Mouse (Mus musculus): ENCODE measurements at regions not wholly inside any gene's neighbourhood (a gene's known extent, or its start where the extent isn't known, plus 50 kb on each side); places are given as distances from the start of the nearest gene placed in this dataset.

- Histone ChIP-seq H3K27me3 (no peaks in the 10 kb centered on the region), H3K27ac (0 out of 2 replicates have a peak overlapping the region, but pooled peaks have one; percentile 19), H3K4me2 (no peak overlapping the region), H3K9me3 (replicated peaks) (no peaks in the 10 kb centered on the region), H3K9ac (no peak overlapping the region), H3K4me1 (no peaks in the 10 kb centered on the region), H3K4me3 (no peak overlapping the region), H3K36me3 (ENCODE audit: poor library complexity, severe bottlenecking) (no peaks in the 10 kb centered on the region)
- WGBS: 28% methylated on average over 3 of the region's 3 CpGs
- ATAC-seq: peak; percentile 91
These were observed 388.3 kb downstream of the Gm1140 start for GRCm38 (mm10) chrX:67304907-67305603.

- Histone ChIP-seq H3K4me1 (no peaks in the 10 kb centered on the region), H3K9me3 (replicated peaks) (no peaks in the 10 kb centered on the region)
These were observed 409.5 kb downstream of the Gm1140 start for GRCm38 (mm10) chrX:67283908-67284307.

GRCm38 (mm10) chrX:67283460-67283859 is 409.9 kb downstream of the Gm1140 start:
- Histone ChIP-seq H3K9me3 (replicated peaks) (no peaks in the 10 kb centered on the region), H3K36me3 (ENCODE audit: poor library complexity, severe bottlenecking) (no peaks in the 10 kb centered on the region), H3K4me3 (no peak overlapping the region), H3K4me1 (no peaks in the 10 kb centered on the region), H3K9ac (no peak overlapping the region), H3K27ac (no peak overlapping the region), H3K4me2 (no peak overlapping the region), H3K27me3 (no peaks in the 10 kb centered on the region)
- no peak for ATAC-seq
- WGBS: 13% methylated on average over 2 of the region's 2 CpGs

More at GRCm38 (mm10) chrX:67283908-67284307, 409.5 kb downstream of the Gm1140 start:
- ATAC-seq: peak; percentile 10; the same call in 1 of the 2 replicates
- H3K27me3 ChIP-seq: no peaks in the 10 kb centered on the region
- H3K27ac ChIP-seq: no peak overlapping the region
- H3K4me3 ChIP-seq: no peak overlapping the region
- H3K4me2 ChIP-seq: no peak overlapping the region
- H3K9ac ChIP-seq: no peak overlapping the region
- no peaks in the 10 kb centered on the region for H3K36me3 ChIP-seq (ENCODE audit: poor library complexity, severe bottlenecking)

- WGBS: 30% methylated on average over 1 of the region's 1 CpGs
- H3K4me1 ChIP-seq: no peaks in the 10 kb centered on the region
- peak; percentile 86 for ATAC-seq
- H3K9ac ChIP-seq: no peak overlapping the region
- H3K4me3 ChIP-seq: no peak overlapping the region
- no peaks in the 10 kb centered on the region for H3K9me3 ChIP-seq (replicated peaks)
- no peak overlapping the region; the same call in 1 of the 2 replicates for H3K27ac ChIP-seq
- no peaks in the 10 kb centered on the region for H3K27me3 ChIP-seq
- no peaks in the 10 kb centered on the region for H3K36me3 ChIP-seq (ENCODE audit: poor library complexity, severe bottlenecking)
- H3K4me2 ChIP-seq: no peak overlapping the region
These were observed 410.4 kb downstream of the Gm1140 start for GRCm38 (mm10) chrX:67282951-67283350.

GRCm38 (mm10) chrX:67238578-67239328 is 454.6 kb downstream of the Gm1140 start:
- H3K4me2 ChIP-seq: no peak overlapping the region
- no peak for ATAC-seq
- 70% methylated on average over 1 of the region's 1 CpGs for WGBS
- H3K4me3 ChIP-seq: no peak overlapping the region
- no peaks in the 10 kb centered on the region for H3K4me1 ChIP-seq
- no peaks in the 10 kb centered on the region for H3K9me3 ChIP-seq (replicated peaks)
- no peak overlapping the region for H3K27ac ChIP-seq
- H3K36me3 ChIP-seq (ENCODE audit: poor library complexity, severe bottlenecking): no peaks in the 10 kb centered on the region
- no peaks in the 10 kb centered on the region for H3K27me3 ChIP-seq
- H3K9ac ChIP-seq: no peak overlapping the region

GRCm38 (mm10) chrX:67210236-67210635 is 483.1 kb downstream of the Gm1140 start:
- H3K4me1 ChIP-seq: no peaks in the 10 kb centered on the region
- H3K4me2 ChIP-seq: no peak overlapping the region
- no peaks in the 10 kb centered on the region for H3K9me3 ChIP-seq (replicated peaks)
- H3K9ac ChIP-seq: no peak overlapping the region
- H3K27me3 ChIP-seq: no peaks in the 10 kb centered on the region
- H3K36me3 ChIP-seq (ENCODE audit: poor library complexity, severe bottlenecking): no peaks in the 10 kb centered on the region
- WGBS: 85% methylated on average over 1 of the region's 1 CpGs
- no peak overlapping the region for H3K4me3 ChIP-seq
- no peak overlapping the region for H3K27ac ChIP-seq
- no peak for ATAC-seq
